Mouse (Mus musculus) kidney, postnatal 4 days (tissue): ENCODE results near the gene Dido1.

Source experiments
- DNase-seq, 2 experiments: peaks; one replicate each; pipeline ENCODE4 v3.0.0; 2021; ENCODE audit warnings: mixed read lengths in 2 of 2

The Dido1 gene

GRCm38 (mm10) chr2:180678609-180679140 is 31.1 kb downstream of the Dido1 start:
- DNase-seq, result peak; percentile 71 to 77

GRCm38 (mm10) chr2:180676706-180677105 is 33.1 kb downstream of the Dido1 start:
- no peak for DNase-seq

DNA sequence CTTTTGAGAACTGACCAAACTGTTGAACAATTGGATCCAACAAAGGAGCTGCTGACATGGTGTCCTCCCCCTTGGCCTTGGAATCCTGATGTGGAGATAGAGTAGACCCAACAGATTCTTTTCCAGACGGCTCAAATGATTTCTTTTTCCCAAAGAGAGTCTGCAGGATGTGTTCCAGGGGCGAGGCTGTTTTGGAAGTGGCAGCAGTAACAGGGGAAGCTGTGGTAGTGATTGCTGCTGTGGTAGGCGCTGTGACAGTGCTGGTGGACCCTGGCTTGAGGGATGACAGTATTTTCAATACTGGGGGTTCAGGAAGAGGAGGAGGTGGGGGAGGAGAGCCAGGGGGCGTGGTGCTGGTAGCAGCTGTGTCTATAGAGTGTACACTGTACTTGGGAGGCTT is 47.8 kb downstream of the Dido1 start:
- DNase-seq, result no peak

GRCm38 (mm10) chr2:180660521-180660920 is 49.3 kb downstream of the Dido1 start:
- DNase-seq, result no peak

DNA sequence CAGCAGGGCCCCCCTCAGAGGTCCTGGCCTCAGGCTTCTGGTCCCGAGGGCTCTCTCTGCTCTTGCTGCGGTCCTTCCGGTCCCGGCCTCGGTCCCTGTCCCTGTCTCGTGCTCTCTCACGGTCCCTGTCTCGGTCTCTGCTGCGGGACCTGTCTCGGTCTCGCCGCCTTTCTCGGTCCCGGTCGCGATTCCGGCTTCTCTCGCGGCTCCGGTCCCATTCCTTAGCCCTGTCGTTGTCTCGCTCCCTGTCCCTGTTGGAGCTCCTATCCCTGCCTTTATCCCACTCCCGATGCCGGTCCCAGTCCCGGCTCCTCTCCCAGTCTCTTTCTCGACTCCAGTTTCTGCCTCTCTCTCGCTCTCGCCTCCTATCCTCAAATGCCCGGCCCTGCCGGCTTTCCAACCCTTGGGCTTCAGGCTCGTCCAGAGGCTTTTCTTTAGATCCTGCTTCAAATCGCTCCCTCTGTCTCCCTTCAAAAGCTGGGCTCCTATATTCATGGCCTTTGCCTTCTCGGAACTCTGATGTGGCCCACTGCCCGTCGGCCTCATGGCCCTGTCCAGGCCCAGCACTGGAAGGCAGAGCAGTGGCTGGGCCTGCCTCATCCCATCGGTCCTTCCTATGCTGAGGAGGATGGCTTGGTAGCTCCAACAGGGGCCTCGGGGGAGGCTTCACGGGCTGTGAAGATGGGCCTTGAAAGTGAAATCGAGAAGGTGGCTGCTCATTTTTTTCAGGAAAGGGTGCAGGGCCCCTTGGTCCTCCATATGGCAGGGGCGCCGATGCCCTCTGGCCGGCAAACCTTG is 50.2 kb downstream of the Dido1 start:
- DNase-seq, result peak; percentile 24 to 34

DNA sequence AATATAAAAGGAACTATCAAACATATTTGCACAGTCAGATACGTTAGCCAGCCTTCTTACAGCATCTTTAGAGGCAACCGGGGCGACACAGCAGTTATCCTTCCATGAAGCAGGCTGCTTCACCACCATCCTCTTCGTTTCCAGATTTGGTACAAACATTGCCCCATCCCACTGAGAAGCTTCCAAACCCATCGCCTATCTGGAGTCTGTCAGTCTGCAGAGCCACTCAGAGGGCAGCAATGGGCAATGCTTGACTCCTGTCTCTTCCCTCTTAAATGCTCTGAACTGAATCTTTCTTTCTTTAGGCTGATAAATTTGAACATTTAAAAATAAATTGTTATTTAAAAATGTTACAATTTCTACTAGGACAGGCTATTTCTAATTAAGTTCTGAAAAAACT is 51.4 kb downstream of the Dido1 start:
- no peak for DNase-seq

DNA sequence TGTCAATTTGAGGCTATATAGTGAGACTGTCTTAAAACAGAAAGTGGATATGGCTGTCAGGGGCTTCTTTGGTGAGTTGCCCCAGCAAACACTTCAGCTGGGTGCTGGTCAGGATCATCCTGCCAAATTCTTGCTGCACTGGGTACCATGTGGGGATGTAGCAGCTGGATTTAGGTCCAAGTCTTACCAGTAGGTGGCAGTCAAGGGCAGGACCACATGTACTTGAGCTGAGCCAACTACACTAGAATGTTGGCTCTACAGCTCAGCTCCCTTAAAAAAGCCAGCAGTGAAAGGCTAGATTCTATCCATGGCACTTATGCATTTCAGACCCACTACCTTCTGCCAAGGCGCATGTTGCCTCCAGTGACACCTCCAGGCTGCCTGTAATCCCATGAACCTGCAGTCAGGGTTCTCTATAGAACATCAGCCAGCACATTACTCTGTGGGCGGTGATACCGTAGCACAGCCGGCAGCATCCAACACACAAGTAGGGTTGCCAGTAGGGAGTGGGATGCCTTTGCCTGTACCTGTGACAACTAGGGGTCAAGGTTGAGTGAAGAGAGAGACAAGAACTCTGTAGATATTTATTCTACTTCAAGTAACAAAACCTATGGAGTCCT is 52.3 kb downstream of the Dido1 start:
- DNase-seq, result peak; percentile 78 to 85

DNA sequence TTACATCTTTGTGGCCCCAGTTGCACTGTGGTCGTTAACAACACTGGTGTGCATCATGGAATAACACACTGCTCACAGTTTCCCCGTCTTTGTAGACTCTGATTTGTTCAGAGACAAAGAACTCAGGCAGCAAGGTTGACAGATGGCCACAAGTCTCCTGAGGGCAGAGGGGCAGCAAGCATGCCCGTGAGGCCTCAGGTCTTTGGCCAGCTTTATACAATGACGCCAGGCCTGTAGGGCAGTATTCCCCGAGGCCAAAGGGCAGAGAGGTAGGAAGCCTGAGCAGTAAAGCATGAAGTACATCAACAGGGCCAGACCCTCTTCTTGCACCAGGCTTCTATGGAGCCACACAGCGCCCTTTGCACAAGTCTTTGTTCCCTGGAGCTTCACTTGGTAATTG is 54.6 kb downstream of the Dido1 start:
- DNase-seq, result peak in 1 of 2 experiments; percentile 17

DNA sequence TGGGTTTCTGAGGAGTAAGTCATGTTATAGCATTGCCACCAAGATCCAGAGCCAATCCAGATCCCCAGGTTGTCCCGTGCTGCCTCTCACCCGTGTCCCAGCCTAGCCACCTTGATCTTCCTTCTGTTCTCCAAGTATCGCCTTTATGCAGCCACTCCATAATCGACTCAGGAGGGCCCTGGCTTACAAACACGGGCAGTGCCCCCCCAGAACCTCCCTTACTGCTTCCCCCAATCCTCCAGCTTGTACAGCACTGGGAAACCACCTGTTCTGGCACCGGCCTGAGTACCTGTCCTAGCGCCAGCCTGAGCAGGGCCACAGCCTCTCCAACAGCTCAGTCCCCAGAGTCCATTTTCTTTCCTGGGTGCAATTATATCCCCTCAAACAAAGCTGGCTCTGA is 55.1 kb downstream of the Dido1 start:
- DNase-seq, result no peak

DNA sequence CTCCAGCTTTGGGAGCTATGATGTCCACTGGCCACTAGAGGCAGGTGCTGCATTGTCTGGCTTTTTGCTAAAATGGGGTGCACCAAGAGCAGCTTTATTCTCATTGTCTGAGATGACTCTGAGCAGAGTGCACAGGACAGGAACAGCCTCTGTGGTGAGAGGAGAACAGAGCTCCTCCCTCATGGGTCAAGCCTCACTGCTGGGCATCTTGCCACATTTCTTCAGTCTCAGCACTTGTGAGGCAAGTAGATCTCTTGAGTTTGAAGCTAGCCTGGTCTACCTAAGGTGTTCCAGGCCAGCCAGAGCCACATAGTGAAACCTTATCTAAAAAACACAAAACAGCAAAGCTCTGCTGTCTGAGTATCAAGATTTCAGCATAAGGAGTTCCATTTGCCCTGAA is 63.0 kb downstream of the Dido1 start:
- no peak for DNase-seq

DNA sequence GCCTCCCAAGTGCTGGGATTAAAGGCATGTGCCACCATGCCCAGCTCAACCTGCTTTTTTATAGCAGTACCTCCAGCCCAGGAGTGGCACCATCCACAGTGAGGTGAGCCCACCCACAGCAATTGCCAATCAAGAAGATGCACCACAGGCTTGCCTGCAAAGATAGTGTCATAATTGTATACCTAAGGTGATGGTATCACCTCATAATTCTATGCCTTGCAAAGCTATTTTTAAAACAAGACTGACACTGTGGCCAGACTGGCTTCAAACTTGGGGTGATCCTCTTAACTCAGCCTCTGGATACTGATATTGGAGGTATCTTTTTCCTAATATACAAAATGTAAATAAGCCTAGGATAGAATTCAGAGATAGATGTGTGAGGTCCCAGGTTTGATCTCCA is 66.2 kb downstream of the Dido1 start:
- no peak for DNase-seq

DNA sequence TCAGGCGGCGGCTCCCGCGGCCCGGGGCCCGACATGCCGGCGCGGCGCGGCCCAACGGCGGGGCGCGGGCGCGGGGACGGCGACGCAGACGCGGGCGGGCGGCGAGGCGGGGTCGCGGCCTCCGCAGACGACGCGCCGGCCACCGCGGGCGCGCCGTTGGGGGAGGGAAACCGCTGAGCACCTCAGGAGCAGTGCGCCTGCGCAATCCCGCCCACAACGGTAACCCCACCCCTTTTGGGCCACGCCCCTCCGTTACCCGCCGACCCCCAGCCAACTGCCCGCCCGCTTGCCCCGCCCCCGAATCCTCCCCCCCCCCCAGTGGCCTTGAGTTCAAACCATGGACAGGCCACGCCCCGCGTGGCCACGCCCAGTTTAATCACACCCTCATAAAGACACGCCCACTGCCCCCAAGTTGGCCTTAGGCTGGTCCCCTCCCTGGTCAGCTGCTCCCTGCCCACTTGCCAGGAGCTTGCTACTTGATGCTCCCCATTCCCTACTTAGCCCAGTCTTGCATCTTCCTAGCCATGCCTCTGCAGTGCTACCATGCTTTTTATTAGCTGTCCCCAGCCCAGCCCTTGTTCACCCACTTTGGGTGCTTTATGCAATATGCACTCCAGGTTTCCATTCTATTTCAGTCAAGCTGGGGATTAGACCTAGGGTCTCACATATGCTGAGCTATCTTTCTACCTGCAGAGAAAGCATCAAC is 67.1 kb downstream of the Dido1 start, which contains the start of gene Tcfl5:
Gene Tcfl5, minus strand, starts transcription at position 154 of the 706 bp plus-strand sequence.
- DNase-seq, result peak in 1 of 2 experiments; percentile 31

- peak in 1 of 2 experiments; percentile 17 for DNase-seq
Observed at GRCm38 (mm10) chr2:180641576-180642554, 67.9 kb downstream of the Dido1 start.

GRCm38 (mm10) chr2:180611882-180612281 is 97.9 kb downstream of the Dido1 start:
- DNase-seq, result no peak

DNA sequence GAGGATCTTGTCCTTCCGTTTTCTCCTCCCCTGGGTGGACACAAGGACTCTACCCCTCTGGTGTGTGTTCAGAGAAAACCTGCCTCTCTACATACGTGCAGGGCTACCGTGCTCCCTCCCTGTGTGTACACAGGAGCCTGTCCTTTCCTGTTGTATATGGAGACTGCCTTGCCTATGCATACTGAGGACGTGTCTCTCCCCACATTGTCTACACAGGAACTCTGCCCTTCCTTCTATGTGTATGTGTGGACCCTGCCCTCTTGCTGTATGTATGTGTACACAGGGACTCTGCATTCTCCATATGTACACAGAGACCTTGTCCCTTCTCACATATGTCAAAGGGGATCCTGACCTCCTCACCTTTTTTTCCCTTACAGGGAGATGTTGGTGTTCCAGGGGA is 99.5 kb downstream of the Dido1 start:
- no peak for DNase-seq
